Mouse (Mus musculus) mouse trophoblast stem cell (cell line): ENCODE measurements around the gene Adad2.

Experiments used
- in situ Hi-C, 2 experiments: fragments of 300-500 bp; cut with MseI, MboI; formaldehyde crosslinking; loops; 2 replicates in 1 of 2; 3 replicates in 1 of 2; pipeline ENCODE4 v1.15.1; 2025

The Adad2 gene

GRCm38 (mm10) chr8:119616811-119617210 lies 4.3 kb downstream of the Adad2 start:
- in situ Hi-C loops = no loop called here

- in situ Hi-C loops = no loop called here
These were observed 5.0 kb downstream of the Adad2 start for GRCm38 (mm10) chr8:119617586-119617985.

- in situ Hi-C loops = no loop called here
These were observed 6.3 kb downstream of the Adad2 start for GRCm38 (mm10) chr8:119618887-119619286.

- in situ Hi-C loops = no loop called here
These were observed 7.7 kb downstream of the Adad2 start for GRCm38 (mm10) chr8:119620116-119620840.

GRCm38 (mm10) chr8:119620848-119621465 lies 8.4 kb downstream of the Adad2 start:
- in situ Hi-C loops = no loop called here

GRCm38 (mm10) chr8:119622555-119622954 lies 10.0 kb downstream of the Adad2 start:
- in situ Hi-C loops = no loop called here

GRCm38 (mm10) chr8:119623061-119623460 lies 10.5 kb downstream of the Adad2 start:
- in situ Hi-C loops = no loop called here

- in situ Hi-C loops = no loop called here
These were observed 11.2 kb downstream of the Adad2 start for GRCm38 (mm10) chr8:119623744-119624143.

- in situ Hi-C loops = no loop called here
These were observed 12.4 kb downstream of the Adad2 start for GRCm38 (mm10) chr8:119624916-119625315.

- in situ Hi-C loops = no loop called here
These were observed 13.2 kb downstream of the Adad2 start for GRCm38 (mm10) chr8:119625788-119626187.

GRCm38 (mm10) chr8:119627199-119627598 lies 14.7 kb downstream of the Adad2 start:
- in situ Hi-C loops = no loop called here

GRCm38 (mm10) chr8:119627613-119628359 lies 15.2 kb downstream of the Adad2 start:
- in situ Hi-C loops = no loop called here

GRCm38 (mm10) chr8:119630841-119631240 lies 18.3 kb downstream of the Adad2 start:
- in situ Hi-C loops = no loop called here

- in situ Hi-C loops = no loop called here
These were observed 19.7 kb downstream of the Adad2 start for GRCm38 (mm10) chr8:119632246-119632645.

- in situ Hi-C loops = no loop called here
These were observed 20.4 kb downstream of the Adad2 start for GRCm38 (mm10) chr8:119632909-119633308.

- in situ Hi-C loops = no loop called here
These were observed 22.2 kb downstream of the Adad2 start for GRCm38 (mm10) chr8:119634616-119635336.

GRCm38 (mm10) chr8:119635378-119635777 lies 22.8 kb downstream of the Adad2 start, which contains the start of gene Kcng4:
Gene Kcng4, minus strand, starts transcription at chr8:119635680.
- in situ Hi-C loops = no loop called here

- in situ Hi-C loops = no loop called here
These were observed 23.4 kb downstream of the Adad2 start for GRCm38 (mm10) chr8:119635958-119636357.

GRCm38 (mm10) chr8:119636766-119637165 lies 24.2 kb downstream of the Adad2 start:
- in situ Hi-C loops = no loop called here

- in situ Hi-C loops = no loop called here
These were observed 24.8 kb downstream of the Adad2 start for GRCm38 (mm10) chr8:119637381-119637780.

GRCm38 (mm10) chr8:119638261-119638660 lies 25.7 kb downstream of the Adad2 start:
- in situ Hi-C loops = no loop called here

- in situ Hi-C loops = no loop called here
These were observed 27.3 kb downstream of the Adad2 start for GRCm38 (mm10) chr8:119639798-119640197.
